Mouse (Mus musculus) spleen, embryonic (tissue): ENCODE results near the gene Gm973.

Experiments
- CTCF ChIA-PET: fragments of 350-600 bp; sonication (Branson Sonifier 250); formaldehyde crosslinking; loops from one replicate; lab custom pipeline; 2022; lab: Charles Lee

Gene Gm973

DNA sequence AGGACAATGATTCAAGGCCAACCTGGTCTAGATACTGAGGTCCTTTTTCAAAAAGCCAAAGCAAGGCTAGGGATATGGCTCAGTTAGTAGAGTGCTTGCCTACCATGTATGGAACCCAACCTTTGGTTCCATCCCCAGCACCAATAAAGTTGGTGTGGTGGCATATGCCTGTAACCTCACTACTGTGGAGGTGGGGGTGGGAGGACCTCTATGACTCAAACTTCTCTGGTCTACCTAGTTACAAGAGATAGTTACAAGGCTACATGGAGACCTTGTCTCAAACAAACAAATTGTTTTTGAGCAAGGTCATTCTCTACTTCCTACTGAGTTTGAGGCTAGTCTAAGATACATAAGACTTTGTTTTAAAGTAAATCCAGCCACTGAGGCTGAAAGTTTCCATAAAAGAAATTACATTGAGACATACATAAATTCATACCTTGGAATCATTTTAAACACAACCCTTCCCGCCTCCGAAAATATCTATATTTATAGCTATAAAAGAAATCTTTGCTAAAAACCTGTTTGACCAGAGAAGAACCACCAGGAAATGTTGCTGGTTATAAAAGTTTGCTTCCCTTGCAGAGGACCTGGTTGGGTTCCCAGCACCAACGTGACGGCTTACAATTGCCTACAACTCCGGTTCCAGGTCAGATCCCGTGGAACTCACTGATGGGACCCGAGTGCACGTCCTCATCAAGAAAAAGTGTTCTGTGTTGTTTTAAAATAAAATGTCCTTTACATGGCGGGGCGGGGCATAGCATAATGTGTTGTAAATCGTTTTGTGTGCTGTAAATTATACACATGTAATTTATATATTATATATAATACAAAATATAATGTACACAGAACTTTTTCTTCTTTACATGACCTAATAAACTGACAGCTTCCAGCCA, 168.1 kb downstream of the Gm973 start:
- CTCF ChIA-PET, result no interaction called here

DNA sequence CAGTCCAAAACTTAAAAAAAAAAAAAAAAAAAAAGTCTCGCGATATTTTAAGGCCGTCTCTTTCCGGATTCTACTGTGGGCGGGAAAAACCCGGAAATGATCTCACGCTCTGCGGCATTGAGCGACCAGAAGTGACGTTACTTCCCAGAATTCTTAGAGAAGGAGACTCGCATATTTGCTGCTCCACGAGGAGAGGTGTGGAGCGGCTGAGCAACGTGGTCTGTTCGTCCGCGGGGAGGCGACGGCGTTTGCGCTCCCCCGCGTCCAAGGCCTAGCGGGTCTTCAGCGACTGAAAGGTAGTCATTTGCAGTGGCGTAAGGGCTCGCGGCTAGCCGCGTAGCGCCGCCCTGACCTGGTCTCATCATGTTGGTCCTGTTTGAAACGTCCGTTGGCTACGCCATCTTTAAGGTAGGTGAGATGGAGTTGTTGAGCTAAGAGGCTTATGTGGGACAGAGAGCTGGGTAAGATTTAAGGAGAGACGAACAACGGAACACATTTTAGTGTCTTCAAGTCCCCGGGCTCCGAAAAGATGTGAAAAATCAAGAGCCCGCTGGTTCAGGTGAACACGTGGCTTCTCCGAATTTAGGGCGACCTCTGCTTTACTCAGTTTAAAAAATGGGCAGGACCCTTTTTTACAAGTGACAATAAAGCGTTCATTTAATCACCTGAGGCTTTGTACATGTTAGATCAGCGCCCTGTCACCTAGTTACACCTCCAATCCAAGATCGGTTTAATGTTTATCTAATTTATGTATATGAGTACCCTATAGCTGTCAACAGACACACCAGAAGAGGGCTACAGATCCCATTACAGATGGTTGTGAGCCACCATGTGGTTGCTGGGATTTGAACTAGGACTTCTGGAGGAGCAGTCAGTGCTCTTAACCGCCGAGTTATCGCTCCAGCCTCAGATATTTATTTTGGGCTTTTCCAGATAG, 169.0 kb downstream of the Gm973 start, which contains the start of gene Nop58:
Gene Nop58, plus strand, starts transcription at position 153 of the 937 bp plus-strand sequence.
- CTCF ChIA-PET, result no interaction called here
